Mouse (Mus musculus) liver, embryonic 13.5 days (tissue): ENCODE results near the gene Col15a1. TPM values are rescaled to one million over a fixed set of nuclear protein-coding genes. Genes with fewer than 3 reads are reported as not detected.
A peak's percentile ranks its signal among the peaks of the same experiment; 100 is the strongest.

Experiments
- ATAC-seq: fragments of 200-750 bp; cut with Nextera tagmentation; 2 replicates; pipeline ENCODE4 v1.8.0; 2017; ENCODE audit warnings: low read depth, mild to moderate bottlenecking, moderate number of reproducible peaks, moderate library complexity
- DNase-seq: peaks from one replicate; pipeline ENCODE4 v3.0.0; 2022
- H3K27ac ChIP-seq: fragments of 300-500 bp; sonication (generic); 2 replicates; pipeline ENCODE4 v1.5.1; 2015; ENCODE audit warnings: moderate library complexity, mild to moderate bottlenecking, inconsistent platforms
- H3K27me3 ChIP-seq: fragments of 300-500 bp; sonication (generic); 2 replicates; pipeline ENCODE4 v1.6.1; 2015; ENCODE audit warnings: mild to moderate bottlenecking, inconsistent platforms
- H3K36me3 ChIP-seq: fragments of 300-500 bp; sonication (generic); 2 replicates; pipeline ENCODE4 v1.6.1; 2015; ENCODE audit warnings: mild to moderate bottlenecking, inconsistent platforms
- H3K4me1 ChIP-seq: fragments of 300-500 bp; sonication (generic); replicated peaks from 2 replicates; pipeline ENCODE4 v1.6.1; 2015; ENCODE audit warnings: inconsistent platforms
- H3K4me2 ChIP-seq: fragments of 300-500 bp; sonication (generic); 2 replicates; pipeline ENCODE4 v1.6.1; 2015; ENCODE audit warnings: inconsistent platforms, mild to moderate bottlenecking, moderate library complexity
- H3K4me3 ChIP-seq: fragments of 300-500 bp; sonication (generic); replicated peaks from 2 replicates; pipeline ENCODE4 v1.5.1; 2015; ENCODE audit warnings: mild to moderate bottlenecking, inconsistent platforms
- H3K9ac ChIP-seq: fragments of 300-500 bp; sonication (generic); 2 replicates; pipeline ENCODE4 v1.6.1; 2015; ENCODE audit warnings: mild to moderate bottlenecking, inconsistent platforms
- H3K9me3 ChIP-seq: fragments of 300-500 bp; sonication (generic); replicated peaks from 2 replicates; pipeline ENCODE4 v1.6.1; 2016; ENCODE audit warnings: inconsistent platforms
- WGBS: fragments of 180-500 bp; shearing (Covaris S2); methylation state at CpG from one replicate; pipeline ENCODE4 v1.1.7; 2015; ENCODE audit not compliant: insufficient replicate concordance; 5-methylcytosine and 5-hydroxymethylcytosine counted together
- polyA plus RNA-seq: library from polyadenylated mRNA; unstranded; fragments of >200 nt; fragmentation: Nextera tagmentation; extraction: Ambion mirVana; gene quantifications from 2 replicates; pipeline ENCODE4 v1.2.1, GENCODE M21; 2015

The Col15a1 gene
- polyA plus RNA-seq, 1 experiment from 2014 or later: 0.36 TPM

GRCm38 (mm10) chr4:47247574-47247973, 39.6 kb downstream of the Col15a1 start:
- no peak overlapping the region for H3K9ac ChIP-seq
- ATAC-seq: no peak
- 66% methylated on average over 6 of the region's 6 CpGs for WGBS

GRCm38 (mm10) chr4:47249193-47249592, 41.2 kb downstream of the Col15a1 start:
- WGBS: 70% methylated on average over 6 of the region's 6 CpGs
- H3K9me3 ChIP-seq: 0 out of 2 replicates have a peak, but pooled peaks cover 5% of the 10 kb centered on the region
- ATAC-seq: no peak
- H3K27ac ChIP-seq: no peak overlapping the region
- peaks cover 6% of the 10 kb centered on the region; the same call in 1 of the 2 replicates for H3K4me1 ChIP-seq
- DNase-seq: no peak
- H3K4me2 ChIP-seq: no peak overlapping the region
- no peaks in the 10 kb centered on the region for H3K36me3 ChIP-seq
- no peak overlapping the region for H3K9ac ChIP-seq
- H3K27me3 ChIP-seq: no peaks in the 10 kb centered on the region
- no peak overlapping the region for H3K4me3 ChIP-seq

More at GRCm38 (mm10) chr4:47247574-47247973, 39.6 kb downstream of the Col15a1 start:
- H3K4me2 ChIP-seq: no peak overlapping the region
- no peak overlapping the region for H3K27ac ChIP-seq
- H3K4me3 ChIP-seq: no peak overlapping the region
- peaks cover 6% of the 10 kb centered on the region; the same call in 1 of the 2 replicates for H3K4me1 ChIP-seq
- H3K27me3 ChIP-seq: no peaks in the 10 kb centered on the region
- 0 out of 2 replicates have a peak, but pooled peaks cover 3% of the 10 kb centered on the region for H3K9me3 ChIP-seq
- no peak for DNase-seq
- no peaks in the 10 kb centered on the region for H3K36me3 ChIP-seq

- H3K9ac ChIP-seq: no peak overlapping the region
- no peak overlapping the region for H3K4me2 ChIP-seq
- H3K4me1 ChIP-seq: peaks cover 6% of the 10 kb centered on the region; the same call in 1 of the 2 replicates
- H3K9me3 ChIP-seq: 0 out of 2 replicates have a peak, but pooled peaks cover 5% of the 10 kb centered on the region
- H3K36me3 ChIP-seq: no peaks in the 10 kb centered on the region
- no peak overlapping the region for H3K27ac ChIP-seq
- ATAC-seq (peak; percentile 56; the same call in 1 of the 2 replicates), DNase-seq (peak; percentile 59)
- no peaks in the 10 kb centered on the region for H3K27me3 ChIP-seq
- 14% methylated on average over 5 of the region's 5 CpGs for WGBS
- no peak overlapping the region for H3K4me3 ChIP-seq
Measured at GRCm38 (mm10) chr4:47251069-47251468, 43.1 kb downstream of the Col15a1 start.

- Histone ChIP-seq H3K27me3 (no peaks in the 10 kb centered on the region), H3K9ac (no peak overlapping the region), H3K27ac (no peak overlapping the region), H3K36me3 (no peaks in the 10 kb centered on the region), H3K9me3 (0 out of 2 replicates have a peak, but pooled peaks cover 5% of the 10 kb centered on the region), H3K4me2 (no peak overlapping the region), H3K4me1 (peaks cover 6% of the 10 kb centered on the region; the same call in 1 of the 2 replicates), H3K4me3 (no peak overlapping the region)
- ATAC-seq: no peak
- DNase-seq: no peak
- 66% methylated on average over 11 of the region's 11 CpGs for WGBS
Measured at GRCm38 (mm10) chr4:47251693-47252435, 43.9 kb downstream of the Col15a1 start.

GRCm38 (mm10) chr4:47252627-47253026, 44.7 kb downstream of the Col15a1 start:
- 69% methylated on average over 3 of the region's 3 CpGs for WGBS
- no peaks in the 10 kb centered on the region for H3K27me3 ChIP-seq
- ATAC-seq (no peak), DNase-seq (no peak)
- H3K4me2 ChIP-seq: no peak overlapping the region
- H3K4me1 ChIP-seq: peaks cover 6% of the 10 kb centered on the region; the same call in 1 of the 2 replicates
- H3K9me3 ChIP-seq: 0 out of 2 replicates have a peak, but pooled peaks cover 5% of the 10 kb centered on the region
- H3K4me3 ChIP-seq: no peak overlapping the region
- H3K27ac ChIP-seq: no peak overlapping the region
- H3K36me3 ChIP-seq: no peaks in the 10 kb centered on the region
- no peak overlapping the region for H3K9ac ChIP-seq

GRCm38 (mm10) chr4:47255641-47256040, 47.7 kb downstream of the Col15a1 start:
- Histone ChIP-seq H3K4me2 (no peak overlapping the region), H3K4me1 (peaks cover 6% of the 10 kb centered on the region; the same call in 1 of the 2 replicates), H3K36me3 (no peaks in the 10 kb centered on the region), H3K4me3 (no peak overlapping the region), H3K27me3 (no peaks in the 10 kb centered on the region), H3K27ac (no peak overlapping the region), H3K9me3 (0 out of 2 replicates have a peak, but pooled peaks cover 5% of the 10 kb centered on the region), H3K9ac (no peak overlapping the region)
- DNase-seq (peak; percentile 49), ATAC-seq (0 out of 2 replicates have a peak, but pooled peaks have one; percentile 52)
- WGBS: 16% methylated on average over 4 of the region's 4 CpGs

- no peak overlapping the region for H3K4me2 ChIP-seq
- no peak overlapping the region for H3K4me3 ChIP-seq
- no peak for DNase-seq
- H3K27ac ChIP-seq: no peak overlapping the region
- no peaks in the 10 kb centered on the region for H3K27me3 ChIP-seq
- H3K9me3 ChIP-seq: no peaks in the 10 kb centered on the region
- WGBS: 58% methylated on average over 3 of the region's 3 CpGs
- no peaks in the 10 kb centered on the region for H3K36me3 ChIP-seq
- no peaks in the 10 kb centered on the region for H3K4me1 ChIP-seq
- H3K9ac ChIP-seq: no peak overlapping the region
- no peak for ATAC-seq
Measured at GRCm38 (mm10) chr4:47258201-47258600, 50.2 kb downstream of the Col15a1 start.

GRCm38 (mm10) chr4:47261049-47261448, 53.1 kb downstream of the Col15a1 start:
- H3K36me3 ChIP-seq: no peaks in the 10 kb centered on the region
- H3K9me3 ChIP-seq: no peaks in the 10 kb centered on the region
- no peaks in the 10 kb centered on the region for H3K4me1 ChIP-seq
- ATAC-seq (no peak), DNase-seq (no peak)
- no peak overlapping the region for H3K27ac ChIP-seq
- H3K9ac ChIP-seq: no peak overlapping the region
- no peak overlapping the region for H3K4me3 ChIP-seq
- H3K27me3 ChIP-seq: no peaks in the 10 kb centered on the region
- no peak overlapping the region for H3K4me2 ChIP-seq
- 61% methylated on average over 6 of the region's 6 CpGs for WGBS

- ATAC-seq (no peak), DNase-seq (no peak)
- H3K4me3 ChIP-seq: no peak overlapping the region
- no peak overlapping the region for H3K4me2 ChIP-seq
- H3K27me3 ChIP-seq: peaks cover 4% of the 10 kb centered on the region; the same call in 1 of the 2 replicates
- no peaks in the 10 kb centered on the region for H3K4me1 ChIP-seq
- no peaks in the 10 kb centered on the region for H3K9me3 ChIP-seq
- H3K9ac ChIP-seq: no peak overlapping the region
- WGBS: 24% methylated on average over 5 of the region's 5 CpGs
- no peaks in the 10 kb centered on the region for H3K36me3 ChIP-seq
- no peak overlapping the region for H3K27ac ChIP-seq
Measured at GRCm38 (mm10) chr4:47261919-47262318, 54.0 kb downstream of the Col15a1 start.

GRCm38 (mm10) chr4:47265555-47265954, 57.6 kb downstream of the Col15a1 start:
- no peak overlapping the region for H3K4me2 ChIP-seq
- H3K9me3 ChIP-seq: no peaks in the 10 kb centered on the region
- no peak overlapping the region for H3K27ac ChIP-seq
- no peaks in the 10 kb centered on the region for H3K36me3 ChIP-seq
- DNase-seq (no peak), ATAC-seq (no peak)
- no peaks in the 10 kb centered on the region for H3K4me1 ChIP-seq
- WGBS: 62% methylated on average over 5 of the region's 5 CpGs
- H3K9ac ChIP-seq: no peak overlapping the region
- H3K4me3 ChIP-seq: no peak overlapping the region
- H3K27me3 ChIP-seq: peaks cover 10% of the 10 kb centered on the region; the same call in 1 of the 2 replicates

- Histone ChIP-seq H3K27ac (no peak overlapping the region), H3K4me1 (no peaks in the 10 kb centered on the region), H3K4me2 (no peak overlapping the region), H3K4me3 (no peak overlapping the region), H3K9me3 (no peaks in the 10 kb centered on the region), H3K9ac (no peak overlapping the region), H3K27me3 (peaks cover under 1% of the 10 kb centered on the region; the same call in 1 of the 2 replicates), H3K36me3 (no peaks in the 10 kb centered on the region)
- WGBS: 71% methylated on average over 9 of the region's 9 CpGs
- ATAC-seq (no peak), DNase-seq (no peak)
Measured at GRCm38 (mm10) chr4:47272452-47273130, 64.6 kb downstream of the Col15a1 start.
